ENCODE assay signal across 8 mouse cellular contexts in genomic region chr8:70649324-70649723, GRCm38 (mm10). TPM values are rescaled to one million over a fixed set of nuclear protein-coding genes. Genes with fewer than 3 reads are reported as not detected.
DNase-seq lines count a peak whose midpoint lies in the region; ATAC-seq and TF ChIP-seq lines count a peak whose summit lies in the region.

No protein-coding gene starts in this region.

- peaks cover 48% of the 10 kb centered on the region for H3K4me1 ChIP-seq in kidney, adult 2 months (ENCODE audit: control insufficient read depth, insufficient read depth, low read length)
- peaks cover 26% of the 10 kb centered on the region; the same call in 1 of the 2 replicates for H3K4me1 ChIP-seq in lung, postnatal 0 days (ENCODE audit: insufficient read depth, low read depth, low read length)

- H3K4me3 ChIP-seq in kidney, adult 2 months (ENCODE audit: insufficient read depth, low read depth, low read length), result no peak overlapping the region
- no peak overlapping the region for H3K4me3 ChIP-seq in lung, postnatal 0 days (ENCODE audit: low read depth, low read length)

- no peak overlapping the region for H3K4me2 ChIP-seq in lung, postnatal 0 days (replicated peaks; ENCODE audit: low read depth, low read length)

- no peak for TF ChIP-seq CTCF in kidney, adult 2 months (conservative IDR thresholded peaks at IDR 0.05; ENCODE audit: insufficient read depth, insufficient read length, low read depth, low read length)
- peak; percentile 5; the same call in 1 of the 2 replicates for TF ChIP-seq CTCF in lung, postnatal 0 days (IDR thresholded peaks at IDR 0.05)

- H3K9me3 ChIP-seq in lung, postnatal 0 days (ENCODE audit: low read length), result no peaks in the 10 kb centered on the region

- peak; percentile 82 for TF ChIP-seq EP300 in lung, postnatal 0 days (IDR thresholded peaks at IDR 0.05)

- no peak overlapping the region for H3K9ac ChIP-seq in lung, postnatal 0 days (replicated peaks; ENCODE audit: low read depth)

- H3K27ac ChIP-seq in kidney, adult 2 months (ENCODE audit: insufficient read depth, low read depth, low read length), result peak overlapping the region; percentile 71
- H3K27ac ChIP-seq in lung, postnatal 0 days (ENCODE audit: low read length), result peak overlapping the region; percentile 34; the same call in 1 of the 2 replicates

- WGBS in kidney, adult 2 months, result 18% methylated on average over 4 of the region's 4 CpGs
- 15% methylated on average over 4 of the region's 4 CpGs for WGBS in lung, postnatal 0 days

- H3K36me3 ChIP-seq in kidney, adult 2 months (ENCODE audit: control insufficient read depth, insufficient read depth, low read length), result peaks cover 5% of the 10 kb centered on the region
- H3K36me3 ChIP-seq in lung, postnatal 0 days (ENCODE audit: insufficient read depth, low read length), result peaks cover 20% of the 10 kb centered on the region

- peak; percentile 41 for TF ChIP-seq POLR2A in kidney, adult 2 months (IDR thresholded peaks at IDR 0.05; ENCODE audit: low read depth, low read length)

- ATAC-seq in lung, postnatal 0 days, result peak; percentile 85

- H3K27me3 ChIP-seq in kidney, adult 2 months (replicated peaks; ENCODE audit: control insufficient read depth, insufficient read depth, low read length), result no peaks in the 10 kb centered on the region
- H3K27me3 ChIP-seq in lung, postnatal 0 days (replicated peaks; ENCODE audit: insufficient read depth, low read length), result no peaks in the 10 kb centered on the region

- peak; percentile 45 to 78 for DNase-seq in urinary bladder, adult 18-20 months (ENCODE audit: low spot score in 2 of 2)
- no peak for DNase-seq in urinary bladder, adult 2 months (ENCODE audit: low spot score)
- DNase-seq in cerebellum, postnatal 25 days, result peak; percentile 69 to 79
- DNase-seq in heart, adult 8-10 months (ENCODE audit: low spot score), result peak; percentile 92
- peak; percentile 97 for DNase-seq in kidney, adult 2 months
- peak; percentile 93 for DNase-seq in lung, postnatal 0 days (ENCODE audit: low spot score)
- peak; percentile 19 for DNase-seq in telencephalon, adult 2 months (ENCODE audit: low read depth, low spot score)
- DNase-seq in left cerebral cortex, adult 11 months (ENCODE audit: low spot score), result no peak

RNA-seq across cellular contexts. Expression of gene Pgpep1, which starts 10.9 kb away (rescaled TPM):
- 19.2 and 20.6 TPM in 2 replicates for polyA plus RNA-seq in urinary bladder, adult 2 months (2012; rRNA removed)
- 10 to 100 TPM; 40.0 to 57.7 (median 44.4) TPM for total RNA-seq in heart, adult 8-10 months (2022)
- polyA plus RNA-seq in kidney, adult 2 months (2012; rRNA removed), result 296 TPM in 2 replicates
- polyA plus RNA-seq in lung, postnatal 0 days (2015; fragmentation: Nextera tagmentation; extraction: Ambion mirVana), result 32.9 and 34.4 TPM in 2 replicates

RNA-seq across cellular contexts. Expression of gene Gdf15, which starts 17.1 kb away (rescaled TPM):
- polyA plus RNA-seq in urinary bladder, adult 2 months (2012; rRNA removed), result 0.84 and 1.1 TPM in 2 replicates
- total RNA-seq in heart, adult 8-10 months (2022), result 1 to 10 TPM in 2 of 4 experiments, under 1 TPM in 2; 0.69 to 1.9 (median 1.2) TPM
- polyA plus RNA-seq in kidney, adult 2 months (2012; rRNA removed), result 11.2 and 17.8 TPM in 2 replicates
- 1.3 and 2.3 TPM in 2 replicates for polyA plus RNA-seq in lung, postnatal 0 days (2015; fragmentation: Nextera tagmentation; extraction: Ambion mirVana)

RNA-seq across cellular contexts. Expression of gene Lsm4, which starts 23.7 kb away (rescaled TPM):
- polyA plus RNA-seq in urinary bladder, adult 2 months (2012; rRNA removed), result 97.8 and 99.4 TPM in 2 replicates
- 10 to 100 TPM; 57.9 to 67.1 (median 63.4) TPM for total RNA-seq in heart, adult 8-10 months (2022)
- 106 and 120 TPM in 2 replicates for polyA plus RNA-seq in kidney, adult 2 months (2012; rRNA removed)
- 95.9 and 104 TPM in 2 replicates for polyA plus RNA-seq in lung, postnatal 0 days (2015; fragmentation: Nextera tagmentation; extraction: Ambion mirVana)

RNA-seq across cellular contexts. Expression of gene Lrrc25, which starts 33.4 kb away (rescaled TPM):
- polyA plus RNA-seq in urinary bladder, adult 2 months (2012; rRNA removed), result 5.2 and 6.2 TPM in 2 replicates
- 1 to 10 TPM; 1.4 to 2.3 (median 1.8) TPM for total RNA-seq in heart, adult 8-10 months (2022)
- 3.2 and 3.5 TPM in 2 replicates for polyA plus RNA-seq in kidney, adult 2 months (2012; rRNA removed)
- polyA plus RNA-seq in lung, postnatal 0 days (2015; fragmentation: Nextera tagmentation; extraction: Ambion mirVana), result 4.2 TPM in 2 replicates

RNA-seq across cellular contexts. Expression of gene Ssbp4, which starts 40.7 kb away (rescaled TPM):
- 73.5 and 74.6 TPM in 2 replicates for polyA plus RNA-seq in urinary bladder, adult 2 months (2012; rRNA removed)
- 10 to 100 TPM; 29.1 to 34.1 (median 31.3) TPM for total RNA-seq in heart, adult 8-10 months (2022)
- 84.9 and 123 TPM in 2 replicates for polyA plus RNA-seq in kidney, adult 2 months (2012; rRNA removed)
- 117 and 125 TPM in 2 replicates for polyA plus RNA-seq in lung, postnatal 0 days (2015; fragmentation: Nextera tagmentation; extraction: Ambion mirVana)

Comparison
In these comparisons a context has a peak if more than half of its experiments do, and no peak if none do; other contexts are left out.
1. DNase-seq: peak in urinary bladder, adult 18-20 months (2 of 2), cerebellum, postnatal 25 days (2 of 2), heart, adult 8-10 months (single experiment), kidney, adult 2 months (single experiment), lung, postnatal 0 days (single experiment) and telencephalon, adult 2 months (single experiment); none in urinary bladder, adult 2 months (single experiment) and left cerebral cortex, adult 11 months (single experiment).